Comparison of ENCODE assay signal across 10 mouse cellular contexts in the genomic region with DNA sequence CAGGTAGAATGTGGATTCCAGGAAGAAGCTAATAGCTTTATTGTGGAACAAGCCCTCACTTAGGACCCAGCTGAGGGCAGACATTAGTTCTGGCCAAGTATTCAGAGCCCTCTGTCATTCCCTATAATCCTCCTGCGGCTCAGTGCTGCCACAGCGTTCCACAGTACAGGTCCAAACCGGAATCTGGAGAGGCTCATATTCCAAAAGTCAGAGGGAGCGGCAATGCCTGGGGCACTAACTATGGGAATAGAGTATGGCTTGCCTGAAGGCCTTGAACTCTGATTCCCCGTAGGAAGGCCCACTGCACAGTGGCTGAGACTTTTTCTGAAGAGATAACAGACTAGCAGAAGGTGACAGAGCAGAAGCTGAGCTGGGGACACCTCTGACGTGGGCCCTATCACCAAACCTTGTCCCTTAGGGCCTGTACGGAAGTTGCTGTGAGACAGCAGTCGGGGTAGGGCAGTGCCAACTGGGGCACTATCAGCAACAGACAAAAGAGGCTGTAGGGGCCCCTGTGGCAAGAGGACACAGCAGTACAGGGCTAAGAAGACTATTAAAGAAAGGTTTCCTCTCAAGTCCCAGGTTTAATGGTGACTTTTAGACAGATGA. TPM values are rescaled to one million over a fixed set of nuclear protein-coding genes. Genes with fewer than 3 reads are reported as not detected.
A peak's percentile ranks its signal among the peaks of the same experiment; 100 is the strongest.
DNase-seq lines count a peak whose midpoint lies in the region; ATAC-seq and TF ChIP-seq lines count a peak whose summit lies in the region.
"Had no signal": no experiment of that assay in that cellular context is flagged by ENCODE, and none has a peak within 500 bp of the region (broad histone marks: within the 10 kb centered on the region; RNA-seq: fewer than 3 reads in every experiment).

No protein-coding gene starts in this region.

- H3K9me3 ChIP-seq in heart, embryonic 12.5 days (replicated peaks): no peaks in the 10 kb centered on the region
- no peaks in the 10 kb centered on the region for H3K9me3 ChIP-seq in E14TG2a.4 (ENCODE audit: low read length)
- no peaks in the 10 kb centered on the region for H3K9me3 ChIP-seq in liver, embryonic 11.5 days (ENCODE audit: control insufficient read depth, low read length)
- H3K9me3 ChIP-seq in forebrain, embryonic 13.5 days (replicated peaks): no peaks in the 10 kb centered on the region

- DNase-seq in heart, adult 18-20 months: no peak
- DNase-seq in liver, embryonic 11.5 days (ENCODE audit: low spot score): peak; percentile 46
- DNase-seq in thymus, postnatal 25 days: no peak
- DNase-seq in gastrocnemius, postnatal 10 days: no peak
- DNase-seq: adrenal gland, adult 2 months; kidney, postnatal 10 days had no signal

- H3K4me1 ChIP-seq in heart, embryonic 12.5 days (replicated peaks): peaks cover 9% of the 10 kb centered on the region
- H3K4me1 ChIP-seq in E14TG2a.4 (replicated peaks; ENCODE audit: low read depth, low read length): peaks cover 82% of the 10 kb centered on the region
- peaks cover 17% of the 10 kb centered on the region for H3K4me1 ChIP-seq in liver, embryonic 11.5 days (replicated peaks; ENCODE audit: control insufficient read depth, insufficient read depth, low read length)
- no peaks in the 10 kb centered on the region for H3K4me1 ChIP-seq in forebrain, embryonic 13.5 days

- WGBS in heart, embryonic 12.5 days: 51% methylated on average over 8 of the region's 8 CpGs
- 61% methylated on average over 8 of the region's 8 CpGs for WGBS in liver, embryonic 11.5 days
- WGBS in forebrain, embryonic 13.5 days: 92% methylated on average over 8 of the region's 8 CpGs

- no peak overlapping the region for H3K4me3 ChIP-seq in heart, embryonic 12.5 days
- H3K4me3 ChIP-seq in E14TG2a.4 (replicated peaks; ENCODE audit: low read length): peak overlapping the region; percentile 54
- no peak overlapping the region for H3K4me3 ChIP-seq in liver, embryonic 11.5 days (ENCODE audit: low read depth, low read length)
- no peak overlapping the region for H3K4me3 ChIP-seq in forebrain, embryonic 13.5 days

- peak; percentile 51; the same call in 1 of the 2 replicates for ATAC-seq in heart, embryonic 12.5 days (ENCODE audit: insufficient number of reproducible peaks, low FRiP score)
- peak; percentile 95 for ATAC-seq in common myeloid progenitor, adult 5-6 weeks (replicated peaks; ENCODE audit: low read depth, poor library complexity, severe bottlenecking)
- peak; percentile 98 for ATAC-seq in liver, embryonic 11.5 days (replicated peaks; ENCODE audit: low FRiP score)
- no peak for ATAC-seq in forebrain, embryonic 13.5 days

- no peaks in the 10 kb centered on the region for H3K27me3 ChIP-seq in heart, embryonic 12.5 days (replicated peaks)
- no peaks in the 10 kb centered on the region for H3K27me3 ChIP-seq in E14TG2a.4 (ENCODE audit: insufficient read depth, low read length)
- H3K27me3 ChIP-seq in liver, embryonic 11.5 days (replicated peaks; ENCODE audit: control insufficient read depth, insufficient read depth, low read length): no peaks in the 10 kb centered on the region
- H3K27me3 ChIP-seq in forebrain, embryonic 13.5 days: no peaks in the 10 kb centered on the region

- no peak overlapping the region for H3K9ac ChIP-seq in heart, embryonic 12.5 days
- peak overlapping the region; percentile 43; the same call in 1 of the 2 replicates for H3K9ac ChIP-seq in liver, embryonic 11.5 days (ENCODE audit: low read depth, low read length)
- no peak overlapping the region for H3K9ac ChIP-seq in forebrain, embryonic 13.5 days

- H3K4me2 ChIP-seq in heart, embryonic 12.5 days: no peak overlapping the region
- peak overlapping the region; percentile 45 for H3K4me2 ChIP-seq in liver, embryonic 11.5 days
- H3K4me2 ChIP-seq in forebrain, embryonic 13.5 days: no peak overlapping the region

- no peaks in the 10 kb centered on the region for H3K36me3 ChIP-seq in heart, embryonic 12.5 days
- H3K36me3 ChIP-seq in E14TG2a.4 (ENCODE audit: insufficient read depth, low read length): peaks cover 4% of the 10 kb centered on the region; the same call in 1 of the 2 replicates
- no peaks in the 10 kb centered on the region for H3K36me3 ChIP-seq in liver, embryonic 11.5 days (ENCODE audit: control insufficient read depth, insufficient read depth, low read length)
- no peaks in the 10 kb centered on the region for H3K36me3 ChIP-seq in forebrain, embryonic 13.5 days (ENCODE audit: poor library complexity, severe bottlenecking)

- 0 out of 2 replicates have a peak overlapping the region, but pooled peaks have one; percentile 16 for H3K27ac ChIP-seq in heart, embryonic 12.5 days (ENCODE audit: poor library complexity, severe bottlenecking)
- H3K27ac ChIP-seq in liver, embryonic 11.5 days (ENCODE audit: low read depth, low read length): peak overlapping the region; percentile 80
- H3K27ac ChIP-seq in forebrain, embryonic 13.5 days: no peak overlapping the region

- no peak for TF ChIP-seq CTCF in E14TG2a.4 (conservative IDR thresholded peaks at IDR 0.05; ENCODE audit: low read length)

RNA-seq across cellular contexts. Expression of gene Xpnpep1, which starts 18.8 kb away (rescaled TPM):
- polyA plus RNA-seq in heart, embryonic 12.5 days (2016; fragmentation: Nextera tagmentation; extraction: Ambion mirVana): 191 TPM in 2 replicates
- total RNA-seq in heart, adult 18-20 months (2021): 10 to 100 TPM; 65.2 to 73.3 TPM
- total RNA-seq in common myeloid progenitor, adult 5-6 weeks (2017): 44.8 and 56.4 TPM in 2 replicates
- polyA plus RNA-seq in liver, embryonic 11.5 days (2014; fragmentation: Nextera tagmentation; extraction: Ambion mirVana): 180 and 196 TPM in 2 replicates
- 10 to 100 TPM; 70.7 to 83.8 TPM for total RNA-seq in gastrocnemius, postnatal 10 days (2021)
- 120 and 130 TPM in 2 replicates for polyA plus RNA-seq in forebrain, embryonic 13.5 days (2015; fragmentation: Nextera tagmentation; extraction: Ambion mirVana)
